Mouse (Mus musculus): ENCODE measurements around the gene Dthd1.

Dthd1 gene

GRCm38 (mm10) chr5:62813402-62814071 is at the start of gene Dthd1:
Gene Dthd1 (plus strand): TSS chr5:62813823.
- DNase-seq (ENCODE audit: low read depth): no peak

GRCm38 (mm10) chr5:62764161-62764560 is 49.5 kb upstream of the Dthd1 start:
- DNase-seq (ENCODE audit: low read depth): no peak

GRCm38 (mm10) chr5:62765459-62765783 is 48.2 kb upstream of the Dthd1 start:
- no peak for DNase-seq (ENCODE audit: low read depth)

GRCm38 (mm10) chr5:62765784-62766701 is 47.6 kb upstream of the Dthd1 start, which contains the start of gene Arap2:
Gene Arap2 (minus strand): TSS chr5:62766159.
- no peak for DNase-seq (ENCODE audit: low read depth)

- DNase-seq (ENCODE audit: low read depth): no peak
These were observed 41.6 kb upstream of the Dthd1 start for GRCm38 (mm10) chr5:62771775-62772599.

GRCm38 (mm10) chr5:62777804-62778203 is 35.8 kb upstream of the Dthd1 start:
- DNase-seq (ENCODE audit: low read depth): no peak

GRCm38 (mm10) chr5:62778682-62779081 is 34.9 kb upstream of the Dthd1 start:
- DNase-seq (ENCODE audit: low read depth): no peak

- no peak for DNase-seq (ENCODE audit: low read depth)
These were observed 26.8 kb upstream of the Dthd1 start for GRCm38 (mm10) chr5:62786809-62787208.

GRCm38 (mm10) chr5:62790921-62791564 is 22.6 kb upstream of the Dthd1 start:
- DNase-seq (ENCODE audit: low read depth): no peak

GRCm38 (mm10) chr5:62792776-62793175 is 20.8 kb upstream of the Dthd1 start:
- DNase-seq (ENCODE audit: low read depth): no peak

GRCm38 (mm10) chr5:62814072-62814414 is 420 bp downstream of the Dthd1 start:
- DNase-seq (ENCODE audit: low read depth): no peak

- no peak for DNase-seq (ENCODE audit: low read depth)
These were observed 2.1 kb downstream of the Dthd1 start for GRCm38 (mm10) chr5:62815741-62816140.

- no peak for DNase-seq (ENCODE audit: low read depth)
These were observed 5.9 kb downstream of the Dthd1 start for GRCm38 (mm10) chr5:62819567-62819966.

- no peak for DNase-seq (ENCODE audit: low read depth)
These were observed 7.0 kb downstream of the Dthd1 start for GRCm38 (mm10) chr5:62820363-62821271.

- no peak for DNase-seq (ENCODE audit: low read depth)
These were observed 29.5 kb downstream of the Dthd1 start for GRCm38 (mm10) chr5:62842955-62843730.

GRCm38 (mm10) chr5:62846571-62847131 is 33.0 kb downstream of the Dthd1 start:
- DNase-seq (ENCODE audit: low read depth): no peak

GRCm38 (mm10) chr5:62851337-62851736 is 37.7 kb downstream of the Dthd1 start:
- no peak for DNase-seq (ENCODE audit: low read depth)

- no peak for DNase-seq (ENCODE audit: low read depth)
These were observed 40.8 kb downstream of the Dthd1 start for GRCm38 (mm10) chr5:62854361-62854844.

GRCm38 (mm10) chr5:62857502-62857901 is 43.9 kb downstream of the Dthd1 start:
- DNase-seq (ENCODE audit: low read depth): no peak

- no peak for DNase-seq (ENCODE audit: low read depth)
These were observed 44.7 kb downstream of the Dthd1 start for GRCm38 (mm10) chr5:62858282-62858681.

Data from fibroblast of lung, adult 2 months (primary cell).